Mouse (Mus musculus) MEL (cell line): Measurements from ENCODE around the gene Lgr6. TPM values are rescaled to one million over a fixed set of nuclear protein-coding genes. Genes with fewer than 3 reads are reported as not detected.

Source experiments
- DNase-seq: peaks from one replicate; pipeline ENCODE4 v3.0.0; 2011; ENCODE audit warnings: low read depth, low spot score
- H3K27ac ChIP-seq: 2 replicates; pipeline ENCODE4 v1.5.1; 2012; ENCODE audit warnings: low read depth, mild to moderate bottlenecking, control low read depth, low read length, moderate library complexity; ENCODE audit not compliant: control insufficient read depth
- H3K27me3 ChIP-seq, 2 experiments: fragments of 150-350 bp in 1 of 2; sonication (generic) in 1 of 2; 2 replicates each; pipeline ENCODE4 v1.6.1; 2012; ENCODE audit warnings: low read length in 2 of 2, mild to moderate bottlenecking in 2 of 2, improper control_type of control experiment in 1 of 2, moderate library complexity in 1 of 2; ENCODE audit not compliant: insufficient read depth in 2 of 2, control insufficient read depth in 1 of 2
- H3K36me3 ChIP-seq, 2 experiments: 2 replicates each; pipeline ENCODE4 v1.6.1; 2012 to 2014; ENCODE audit warnings: low read length in 2 of 2, improper control_type of control experiment in 1 of 2, inconsistent platforms in 1 of 2, mild to moderate bottlenecking in 1 of 2; ENCODE audit not compliant: insufficient read depth in 2 of 2, control insufficient read depth in 1 of 2
- H3K4me1 ChIP-seq, 2 experiments: fragments of 150-350 bp in 1 of 2; sonication (generic) in 1 of 2; 2 replicates each; pipeline ENCODE4 v1.6.1; 2012; ENCODE audit warnings: low read length in 2 of 2, improper control_type of control experiment in 1 of 2, mild to moderate bottlenecking in 1 of 2; ENCODE audit not compliant: insufficient read depth in 2 of 2, control insufficient read depth in 1 of 2
- H3K4me3 ChIP-seq, 2 experiments: fragments of 150-350 bp in 1 of 2; sonication (generic) in 1 of 2; 2 replicates each; pipeline ENCODE4 v1.5.1; 2012; ENCODE audit warnings: low read depth in 2 of 2, low read length in 2 of 2, mild to moderate bottlenecking in 2 of 2, moderate library complexity in 2 of 2, control low read depth in 1 of 2, improper control_type of control experiment in 1 of 2; ENCODE audit not compliant: control insufficient read depth in 1 of 2, insufficient read depth in 1 of 2
- H3K79me2 ChIP-seq: 2 replicates; pipeline ENCODE4 v1.6.1; 2012; ENCODE audit warnings: mild to moderate bottlenecking, low read length, moderate library complexity; ENCODE audit not compliant: control insufficient read depth, poor library complexity, insufficient read depth
- H3K9ac ChIP-seq: 2 replicates; pipeline ENCODE4 v1.6.1; 2012; ENCODE audit warnings: low read depth, mild to moderate bottlenecking, control low read depth, low read length, moderate library complexity; ENCODE audit not compliant: control insufficient read depth, poor library complexity, severe bottlenecking
- H3K9me3 ChIP-seq: fragments of 150-350 bp; sonication (generic); replicated peaks from 2 replicates; pipeline ENCODE4 v1.6.1; 2012; ENCODE audit warnings: mild to moderate bottlenecking, low read length, improper control_type of control experiment, moderate library complexity; ENCODE audit not compliant: insufficient read depth
- BHLHE40 ChIP-seq: IDR thresholded peaks from 2 replicates; pipeline ENCODE4 v1.6.1; 2012; ENCODE audit warnings: low read depth, mild to moderate bottlenecking, inconsistent platforms, low read length, improper control_type of control experiment, borderline replicate concordance
- CHD2 ChIP-seq: IDR thresholded peaks from 2 replicates; pipeline ENCODE4 v1.6.1; 2011; ENCODE audit warnings: low read length, improper control_type of control experiment
- CTCF ChIP-seq, 3 experiments: IDR thresholded peaks in 2 of 3; conservative IDR thresholded peaks in 1 of 3; 2 replicates each; pipeline ENCODE4 v1.5.1; 2011 to 2012; ENCODE audit warnings: low read length in 3 of 3, low read depth in 2 of 3, mild to moderate bottlenecking in 2 of 3, improper control_type of control experiment in 1 of 3, inconsistent platforms in 1 of 3, mixed read lengths in 1 of 3, moderate library complexity in 1 of 3; ENCODE audit not compliant: control insufficient read depth in 1 of 3, insufficient read depth in 1 of 3, poor library complexity in 1 of 3, severe bottlenecking in 1 of 3
- E2F4 ChIP-seq: IDR thresholded peaks from 2 replicates; pipeline ENCODE4 v1.6.1; 2011; ENCODE audit warnings: low read depth, low read length, improper control_type of control experiment, borderline replicate concordance
- EP300 ChIP-seq, 2 experiments: IDR thresholded peaks; 2 replicates each; pipeline ENCODE4 v1.6.1; 2011; ENCODE audit warnings: improper control_type of control experiment in 2 of 2, low read length in 2 of 2, low read depth in 1 of 2, mild to moderate bottlenecking in 1 of 2
- ETS1 ChIP-seq: IDR thresholded peaks from 2 replicates; pipeline ENCODE4 v1.6.1; 2012; ENCODE audit warnings: low read depth, mild to moderate bottlenecking, inconsistent platforms, low read length, improper control_type of control experiment, moderate library complexity
- JUND ChIP-seq: IDR thresholded peaks from 2 replicates; pipeline ENCODE4 v1.6.1; 2011; ENCODE audit warnings: low read depth, mild to moderate bottlenecking, improper control_type of control experiment, low read length
- MAX ChIP-seq: IDR thresholded peaks from 2 replicates; pipeline ENCODE4 v1.6.1; 2011; ENCODE audit warnings: low read length, improper control_type of control experiment
- MXI1 ChIP-seq: IDR thresholded peaks from 2 replicates; pipeline ENCODE4 v1.6.1; 2011; ENCODE audit warnings: mild to moderate bottlenecking, low read depth, low read length, improper control_type of control experiment
- MYB ChIP-seq: IDR thresholded peaks from 2 replicates; pipeline ENCODE4 v1.6.1; 2011; ENCODE audit warnings: mild to moderate bottlenecking, low read depth, low read length, improper control_type of control experiment
- MYC ChIP-seq: IDR thresholded peaks from 2 replicates; pipeline ENCODE4 v1.6.1; 2011; ENCODE audit warnings: low read depth, mild to moderate bottlenecking, low read length, improper control_type of control experiment, moderate library complexity
- POLR2A ChIP-seq, 2 experiments: IDR thresholded peaks; 2 replicates each; pipeline ENCODE4 v1.6.1; 2011 to 2012; ENCODE audit warnings: low read length in 2 of 2, mild to moderate bottlenecking in 2 of 2, control low read depth in 1 of 2, improper control_type of control experiment in 1 of 2, low read depth in 1 of 2, moderate library complexity in 1 of 2; ENCODE audit not compliant: control insufficient read depth in 1 of 2, insufficient read depth in 1 of 2, poor library complexity in 1 of 2
- POLR2AphosphoS2 ChIP-seq: IDR thresholded peaks from 2 replicates; pipeline ENCODE4 v1.6.1; 2011; ENCODE audit warnings: low read length, improper control_type of control experiment
- POLR2AphosphoS5 ChIP-seq: IDR thresholded peaks from 2 replicates; pipeline ENCODE4 v1.6.1; 2012; ENCODE audit warnings: low read depth, borderline replicate concordance, mild to moderate bottlenecking, inconsistent platforms, low read length, moderate library complexity, mixed read lengths
- RAD21 ChIP-seq: IDR thresholded peaks from 2 replicates; pipeline ENCODE4 v1.6.1; 2011; ENCODE audit warnings: mild to moderate bottlenecking, low read depth, low read length, improper control_type of control experiment
- RCOR1 ChIP-seq: IDR thresholded peaks from 2 replicates; pipeline ENCODE4 v1.6.1; 2012; ENCODE audit warnings: low read depth, mild to moderate bottlenecking, inconsistent platforms, low read length, improper control_type of control experiment
- SIN3A ChIP-seq: IDR thresholded peaks from 2 replicates; pipeline ENCODE4 v1.6.1; 2012; ENCODE audit warnings: low read length, improper control_type of control experiment, inconsistent platforms
- TAL1 ChIP-seq: IDR thresholded peaks from 2 replicates; pipeline ENCODE4 v1.6.1; 2012; ENCODE audit warnings: mild to moderate bottlenecking, inconsistent platforms, low read length, moderate library complexity, mixed read lengths
- TCF12 ChIP-seq: IDR thresholded peaks from 2 replicates; pipeline ENCODE4 v1.6.1; 2014; ENCODE audit warnings: low read depth, mild to moderate bottlenecking, inconsistent platforms, low read length, improper control_type of control experiment, moderate library complexity
- USF1 ChIP-seq: IDR thresholded peaks from 2 replicates; pipeline ENCODE4 v1.6.1; 2014; ENCODE audit warnings: low read depth, mild to moderate bottlenecking, inconsistent platforms, low read length, improper control_type of control experiment, moderate library complexity
- ZC3H11A ChIP-seq: IDR thresholded peaks from 2 replicates; pipeline ENCODE4 v1.6.1; 2012; ENCODE audit warnings: low read depth, mild to moderate bottlenecking, inconsistent platforms, low read length, improper control_type of control experiment
- ZKSCAN1 ChIP-seq: IDR thresholded peaks from 2 replicates; pipeline ENCODE4 v1.6.1; 2012; ENCODE audit warnings: low read depth, mild to moderate bottlenecking, inconsistent platforms, low read length, improper control_type of control experiment, moderate library complexity
- polyA plus RNA-seq, 2 experiments: library from polyadenylated mRNA; stranded (reverse) in 1 of 2; unstranded in 1 of 2; fragments of >175 nt in 1 of 2; fragments of >200 nt in 1 of 2; gene quantifications; 2 replicates each; pipeline versions ENCODE4 v1.2.1 to v1.2.4; 2012; ENCODE audit warnings: low replicate concordance in 2 of 2, low read depth in 1 of 2; ENCODE audit not compliant: insufficient read length in 2 of 2, insufficient read depth in 1 of 2, missing spikeins in 1 of 2
- total RNA-seq: library from RNA; depleted of rRNA; stranded (reverse); fragments of 300-350 nt; gene quantifications from 2 replicates; pipeline ENCODE4 v1.2.3, GENCODE M21; 2012

Gene Lgr6
- total and polyA plus RNA-seq, 3 experiments: 0.04 to 0.10 TPM; not detected in 1

DNA sequence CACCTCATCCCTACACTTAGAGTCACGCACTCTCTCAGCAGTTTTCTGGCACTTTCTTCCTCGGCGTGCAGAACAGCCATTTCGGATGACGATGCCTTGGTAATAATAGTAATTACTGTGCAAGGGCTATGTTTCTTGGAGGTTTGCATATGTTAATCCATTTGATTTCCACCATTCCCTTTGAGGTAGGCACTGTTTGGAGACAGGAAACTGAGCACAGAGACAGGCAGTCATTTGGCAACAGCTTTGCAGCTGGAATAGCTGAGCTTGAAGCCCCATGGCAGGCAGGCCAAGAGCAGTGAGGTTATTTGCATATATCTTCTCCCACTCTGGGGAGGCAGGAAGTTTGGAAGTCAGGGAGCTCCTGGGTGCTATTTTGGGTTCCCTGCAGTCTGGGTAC lies 93.2 kb downstream of the Lgr6 start:
- Histone ChIP-seq H3K4me3 (no peak overlapping the region), H3K36me3 (no peaks in the 10 kb centered on the region), H3K9me3 (no peaks in the 10 kb centered on the region), H3K27ac (no peak overlapping the region), H3K9ac (no peak overlapping the region), H3K4me1 (no peaks in the 10 kb centered on the region), H3K27me3 (peaks cover 4 to 11% of the 10 kb centered on the region in 2 experiments), H3K79me2 (no peaks in the 10 kb centered on the region)
- TF ChIP-seq TAL1 (no peak), MAX (no peak), POLR2A (IDR thresholded peaks at IDR 0.05; ENCODE audit: control insufficient read depth in 1 of 2, insufficient read depth in 1 of 2, low read depth in 1 of 2, low read length in 2 of 2, poor library complexity in 1 of 2) (no peak)
- no peak for DNase-seq

DNA sequence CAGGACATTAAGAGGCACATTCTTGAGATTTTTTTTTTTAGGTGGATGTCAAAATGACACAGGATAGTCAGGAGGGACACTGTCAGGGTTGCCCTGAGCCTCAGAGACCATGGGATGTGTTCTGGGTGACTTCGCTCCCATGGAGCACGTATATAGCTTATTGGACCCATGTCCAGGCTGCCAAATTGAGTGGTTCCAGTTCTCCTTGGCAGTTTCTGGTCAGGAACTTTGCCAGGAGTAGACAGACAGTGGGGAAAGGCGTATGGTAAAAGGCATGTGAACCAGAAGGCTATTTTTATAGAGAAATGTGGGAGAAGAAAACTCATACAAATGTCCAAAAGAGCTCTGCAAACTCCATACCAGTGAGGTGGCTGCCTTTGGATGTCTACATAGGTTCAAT lies 95.2 kb downstream of the Lgr6 start:
- no peak overlapping the region for H3K9ac ChIP-seq
- TF ChIP-seq CTCF (IDR thresholded peaks at IDR 0.05 in 2 of 3, conservative IDR thresholded peaks at IDR 0.05 in 1 of 3; ENCODE audit: control insufficient read depth in 1 of 3, insufficient read depth in 1 of 3, low read depth in 2 of 3, low read length in 3 of 3, poor library complexity in 1 of 3, severe bottlenecking in 1 of 3): no peak
- TF ChIP-seq E2F4: no peak
- no peak for TF ChIP-seq MAX
- no peak for TF ChIP-seq POLR2AphosphoS2
- no peak for TF ChIP-seq JUND
- no peak for TF ChIP-seq BHLHE40
- TF ChIP-seq MXI1: no peak
- no peak for TF ChIP-seq ETS1
- TF ChIP-seq MYB: no peak
- H3K36me3 ChIP-seq: no peaks in the 10 kb centered on the region
- no peaks in the 10 kb centered on the region for H3K4me1 ChIP-seq
- H3K4me3 ChIP-seq: no peak overlapping the region
- H3K27ac ChIP-seq: no peak overlapping the region
- peaks cover 6 to 11% of the 10 kb centered on the region in 2 experiments for H3K27me3 ChIP-seq
- H3K79me2 ChIP-seq: no peaks in the 10 kb centered on the region
- DNase-seq: no peak
- H3K9me3 ChIP-seq: no peaks in the 10 kb centered on the region

GRCm38 (mm10) chr1:135005696-135006095 lies 99.4 kb downstream of the Lgr6 start:
- H3K27ac ChIP-seq: no peak overlapping the region
- TF ChIP-seq EP300 (IDR thresholded peaks at IDR 0.05; ENCODE audit: low read depth in 1 of 2, low read length in 2 of 2) (no peak), POLR2AphosphoS5 (no peak), RCOR1 (no peak), ZKSCAN1 (no peak), POLR2A (IDR thresholded peaks at IDR 0.05; ENCODE audit: control insufficient read depth in 1 of 2, insufficient read depth in 1 of 2, low read depth in 1 of 2, low read length in 2 of 2, poor library complexity in 1 of 2) (no peak), USF1 (no peak), RAD21 (no peak), TCF12 (no peak), MYC (no peak), MXI1 (no peak), E2F4 (no peak), SIN3A (no peak), CHD2 (no peak), ZC3H11A (no peak), POLR2AphosphoS2 (no peak)
- no peak for DNase-seq
- no peak overlapping the region for H3K9ac ChIP-seq
- peaks cover 0 to 1% of the 10 kb centered on the region in 2 experiments; a peak in 1 of 4 replicates for H3K36me3 ChIP-seq
- H3K27me3 ChIP-seq: peaks cover 4 to 11% of the 10 kb centered on the region in 2 experiments
- H3K9me3 ChIP-seq: no peaks in the 10 kb centered on the region
- peaks cover 0 to 2% of the 10 kb centered on the region in 2 experiments; a peak in 2 of 4 replicates for H3K4me1 ChIP-seq
- no peaks in the 10 kb centered on the region for H3K79me2 ChIP-seq
- no peak overlapping the region for H3K4me3 ChIP-seq
